Mouse (Mus musculus): Measurements from ENCODE around the gene Bcl2l15.

Gene Bcl2l15

GRCm38 (mm10) chr3:103868008-103868407 lies 35.6 kb downstream of the Bcl2l15 start:
- DNase-seq (ENCODE audit: low spot score), result no peak

GRCm38 (mm10) chr3:103872663-103873098 lies 40.3 kb downstream of the Bcl2l15 start:
- DNase-seq (ENCODE audit: low spot score), result no peak

- no peak for DNase-seq (ENCODE audit: low spot score)
These were observed 41.9 kb downstream of the Bcl2l15 start for GRCm38 (mm10) chr3:103874329-103874728.

GRCm38 (mm10) chr3:103885946-103886345 lies 53.5 kb downstream of the Bcl2l15 start:
- DNase-seq (ENCODE audit: low spot score), result no peak

- DNase-seq (ENCODE audit: low spot score), result peak; percentile 69
These were observed 55.2 kb downstream of the Bcl2l15 start for GRCm38 (mm10) chr3:103887581-103887980.

- no peak for DNase-seq (ENCODE audit: low spot score)
These were observed 61.0 kb downstream of the Bcl2l15 start for GRCm38 (mm10) chr3:103893374-103893773.

Data from embryo, embryonic 10 days (tissue).